Mouse (Mus musculus): ENCODE data around the gene Anapc2.

DNA sequence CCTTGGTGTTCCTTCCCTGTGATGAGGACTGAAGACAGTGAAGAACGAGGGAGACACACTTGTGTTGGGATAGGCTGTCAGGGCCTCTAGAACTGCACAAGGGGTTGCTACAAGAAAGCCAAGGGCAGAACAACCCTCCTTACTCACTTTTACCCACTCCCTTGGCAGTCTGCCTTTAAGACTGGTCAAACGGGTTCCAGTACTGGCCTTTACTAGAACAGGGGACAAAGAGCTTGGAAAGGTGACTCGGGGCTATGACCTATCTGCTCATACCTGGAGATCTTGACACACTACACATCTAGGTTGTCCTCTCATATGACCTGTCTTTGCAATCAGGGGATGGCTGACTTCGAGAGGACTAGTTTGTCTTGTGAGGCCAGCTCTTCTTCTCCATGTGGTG lies 34.8 kb upstream of the Anapc2 start:
- TF ChIP-seq CTCF (IDR thresholded peaks at IDR 0.05; ENCODE audit: low read depth, low read length) (no peak), EP300 (IDR thresholded peaks at IDR 0.05; ENCODE audit: insufficient read depth, low read depth, low read length) (no peak), POLR2A (IDR thresholded peaks at IDR 0.05; ENCODE audit: insufficient read depth, low read length) (no peak)
